Mouse (Mus musculus) CH12.LX (cell line): ENCODE data around the gene Gm9999. TPM values are rescaled to one million over a fixed set of nuclear protein-coding genes. Genes with fewer than 3 reads are reported as not detected.
A peak's percentile ranks its signal among the peaks of the same experiment; 100 is the strongest.

Experiments used
- DNase-seq: peaks from one replicate; pipeline ENCODE4 v3.0.0-alpha.2; 2013; ENCODE audit errors: extremely low read depth
- H3K27ac ChIP-seq: 2 replicates; pipeline ENCODE4 v1.5.1; 2012; ENCODE audit warnings: low read depth, mild to moderate bottlenecking, control low read depth, moderate library complexity; ENCODE audit not compliant: insufficient read depth
- H3K27me3 ChIP-seq: replicated peaks from 2 replicates; pipeline ENCODE3; 2012; ENCODE audit warnings: inconsistent platforms
- H3K36me3 ChIP-seq, 2 experiments: replicated peaks in 1 of 2; 2 replicates each; pipeline versions ENCODE3 to v1.6.1; 2012; ENCODE audit warnings: inconsistent platforms in 1 of 2, low read length in 1 of 2, mild to moderate bottlenecking in 1 of 2, mixed read lengths in 1 of 2, moderate library complexity in 1 of 2; ENCODE audit not compliant: control insufficient read depth in 1 of 2, insufficient read depth in 1 of 2
- H3K4me1 ChIP-seq, 2 experiments: 2 replicates each; pipeline ENCODE4 v1.6.1; 2012; ENCODE audit warnings: inconsistent platforms in 1 of 2, moderate library complexity in 1 of 2; ENCODE audit not compliant: insufficient read depth in 2 of 2, control insufficient read depth in 1 of 2
- H3K4me2 ChIP-seq: 2 replicates; pipeline ENCODE4 v1.6.1; 2012; ENCODE audit warnings: low read depth, mild to moderate bottlenecking, control low read depth; ENCODE audit not compliant: poor library complexity, insufficient read depth, severe bottlenecking
- H3K4me3 ChIP-seq, 3 experiments: fragments of 150-350 bp in 1 of 3; sonication (generic) in 1 of 3; replicated peaks in 1 of 3; 2 replicates each; pipeline versions ENCODE3 to v1.5.1; 2011 to 2012; ENCODE audit warnings: low read depth in 2 of 3, low read length in 2 of 3, mild to moderate bottlenecking in 2 of 3, moderate library complexity in 2 of 3, control low read depth in 1 of 3, improper control_type of control experiment in 1 of 3, inconsistent platforms in 1 of 3, mixed read lengths in 1 of 3; ENCODE audit not compliant: poor library complexity in 1 of 3
- H3K79me2 ChIP-seq: replicated peaks from 2 replicates; pipeline ENCODE4 v1.6.1; 2012; ENCODE audit warnings: mild to moderate bottlenecking, moderate library complexity; ENCODE audit not compliant: control insufficient read depth, poor library complexity, insufficient read depth, severe bottlenecking; ENCODE audit errors: extremely low read depth
- H3K9ac ChIP-seq: 2 replicates; pipeline ENCODE4 v1.6.1; 2012; ENCODE audit warnings: low read depth, mild to moderate bottlenecking, control low read depth, moderate library complexity; ENCODE audit not compliant: insufficient read depth
- H3K9me3 ChIP-seq: replicated peaks from 2 replicates; pipeline ENCODE3; 2012; ENCODE audit warnings: low read length, inconsistent platforms, mixed read lengths
- BHLHE40 ChIP-seq: IDR thresholded peaks from 2 replicates; pipeline ENCODE4 v1.6.1; 2011; ENCODE audit warnings: mild to moderate bottlenecking, low read depth, low read length, improper control_type of control experiment
- CHD1 ChIP-seq: IDR thresholded peaks from 2 replicates; pipeline ENCODE4 v1.6.1; 2012; ENCODE audit warnings: low read depth, low read length, improper control_type of control experiment, inconsistent platforms
- CHD2 ChIP-seq: IDR thresholded peaks from 2 replicates; pipeline ENCODE4 v1.6.1; 2011; ENCODE audit warnings: low read length, improper control_type of control experiment
- CTCF ChIP-seq, 2 experiments: IDR thresholded peaks in 1 of 2; conservative IDR thresholded peaks in 1 of 2; 2 replicates each; pipeline ENCODE4 v1.5.1; 2011 to 2012; ENCODE audit warnings: low read depth in 2 of 2, low read length in 2 of 2, improper control_type of control experiment in 1 of 2, inconsistent platforms in 1 of 2, mild to moderate bottlenecking in 1 of 2, moderate library complexity in 1 of 2
- E2F4 ChIP-seq: IDR thresholded peaks from 2 replicates; pipeline ENCODE4 v1.6.1; 2011; ENCODE audit warnings: low read depth, low read length, improper control_type of control experiment; ENCODE audit not compliant: insufficient replicate concordance
- ELF1 ChIP-seq: IDR thresholded peaks from 2 replicates; pipeline ENCODE4 v1.6.1; 2014; ENCODE audit warnings: low read depth, mild to moderate bottlenecking, inconsistent platforms, low read length, improper control_type of control experiment
- EP300 ChIP-seq: IDR thresholded peaks from 2 replicates; pipeline ENCODE4 v1.6.1; 2011; ENCODE audit warnings: low read length, improper control_type of control experiment
- ETS1 ChIP-seq: conservative IDR thresholded peaks from 2 replicates; pipeline ENCODE4 v1.6.1; 2012; ENCODE audit warnings: low read depth, mild to moderate bottlenecking, inconsistent platforms, low read length, improper control_type of control experiment, moderate library complexity
- GABPA ChIP-seq: IDR thresholded peaks from 2 replicates; pipeline ENCODE4 v1.6.1; 2012; ENCODE audit warnings: low read depth, low read length, improper control_type of control experiment, inconsistent platforms; ENCODE audit not compliant: insufficient replicate concordance
- HCFC1 ChIP-seq: IDR thresholded peaks from 2 replicates; pipeline ENCODE4 v1.6.1; 2012; ENCODE audit warnings: low read depth, mild to moderate bottlenecking, inconsistent platforms, low read length, improper control_type of control experiment
- IRF4 ChIP-seq: IDR thresholded peaks from 2 replicates; pipeline ENCODE4 v1.6.1; 2014; ENCODE audit warnings: low read depth, mild to moderate bottlenecking, inconsistent platforms, low read length, improper control_type of control experiment
- JUN ChIP-seq: IDR thresholded peaks from 2 replicates; pipeline ENCODE4 v1.6.1; 2011; ENCODE audit warnings: low read depth, mild to moderate bottlenecking, low read length, improper control_type of control experiment, moderate library complexity; ENCODE audit not compliant: insufficient read depth
- JUND ChIP-seq: conservative IDR thresholded peaks from 2 replicates; pipeline ENCODE4 v1.6.1; 2011; ENCODE audit warnings: low read depth, low read length, improper control_type of control experiment
- KAT2A ChIP-seq: IDR thresholded peaks from 2 replicates; pipeline ENCODE4 v1.6.1; 2012; ENCODE audit warnings: low read length, improper control_type of control experiment, inconsistent platforms; ENCODE audit not compliant: insufficient replicate concordance
- MAFK ChIP-seq: IDR thresholded peaks from 2 replicates; pipeline ENCODE4 v1.6.1; 2011; ENCODE audit warnings: low read length, improper control_type of control experiment; ENCODE audit not compliant: insufficient replicate concordance
- MAX ChIP-seq: IDR thresholded peaks from 2 replicates; pipeline ENCODE4 v1.6.1; 2011; ENCODE audit warnings: low read length, improper control_type of control experiment
- MAZ ChIP-seq: IDR thresholded peaks from 2 replicates; pipeline ENCODE4 v1.6.1; 2012; ENCODE audit warnings: low read depth, mild to moderate bottlenecking, inconsistent platforms, low read length, improper control_type of control experiment, moderate library complexity
- MEF2A ChIP-seq: IDR thresholded peaks from 2 replicates; pipeline ENCODE4 v1.6.1; 2014; ENCODE audit warnings: low read depth, mild to moderate bottlenecking, inconsistent platforms, low read length, improper control_type of control experiment, borderline replicate concordance
- MXI1 ChIP-seq: IDR thresholded peaks from 2 replicates; pipeline ENCODE4 v1.6.1; 2011; ENCODE audit warnings: mild to moderate bottlenecking, low read depth, low read length, improper control_type of control experiment
- MYC ChIP-seq: IDR thresholded peaks from 2 replicates; pipeline ENCODE4 v1.6.1; 2011; ENCODE audit warnings: low read depth, mild to moderate bottlenecking, improper control_type of control experiment, low read length
- NELFE ChIP-seq: IDR thresholded peaks from 2 replicates; pipeline ENCODE4 v1.6.1; 2011; ENCODE audit warnings: low read depth, low read length, improper control_type of control experiment
- NRF1 ChIP-seq: IDR thresholded peaks from 2 replicates; pipeline ENCODE4 v1.6.1; 2014; ENCODE audit warnings: low read depth, mild to moderate bottlenecking, inconsistent platforms, low read length, improper control_type of control experiment, moderate library complexity
- PAX5 ChIP-seq: IDR thresholded peaks from 2 replicates; pipeline ENCODE4 v1.6.1; 2012; ENCODE audit warnings: low read length, inconsistent platforms, mixed read lengths
- POLR2A ChIP-seq: IDR thresholded peaks from 2 replicates; pipeline ENCODE4 v1.6.1; 2011; ENCODE audit warnings: low read depth, mild to moderate bottlenecking, improper control_type of control experiment, low read length
- POLR2AphosphoS2 ChIP-seq: IDR thresholded peaks from 2 replicates; pipeline ENCODE4 v1.6.1; 2011; ENCODE audit warnings: low read depth, low read length, improper control_type of control experiment
- RAD21 ChIP-seq: IDR thresholded peaks from 2 replicates; pipeline ENCODE4 v1.6.1; 2011; ENCODE audit warnings: low read depth, mild to moderate bottlenecking, low read length, improper control_type of control experiment, moderate library complexity
- RCOR1 ChIP-seq: conservative IDR thresholded peaks from 2 replicates; pipeline ENCODE4 v1.6.1; 2012; ENCODE audit warnings: low read depth, mild to moderate bottlenecking, inconsistent platforms, low read length, improper control_type of control experiment
- SIN3A ChIP-seq: IDR thresholded peaks from 2 replicates; pipeline ENCODE4 v1.6.1; 2012; ENCODE audit warnings: low read length, improper control_type of control experiment, inconsistent platforms
- SMC3 ChIP-seq: IDR thresholded peaks from 2 replicates; pipeline ENCODE4 v1.6.1; 2011; ENCODE audit warnings: low read depth, low read length, improper control_type of control experiment
- TBP ChIP-seq: conservative IDR thresholded peaks from 2 replicates; pipeline ENCODE4 v1.6.1; 2011; ENCODE audit warnings: low read depth, low read length, improper control_type of control experiment
- TCF12 ChIP-seq: IDR thresholded peaks from 2 replicates; pipeline ENCODE4 v1.6.1; 2014; ENCODE audit warnings: low read depth, mild to moderate bottlenecking, inconsistent platforms, low read length, improper control_type of control experiment
- UBTF ChIP-seq: IDR thresholded peaks from 2 replicates; pipeline ENCODE4 v1.6.1; 2012; ENCODE audit warnings: low read depth, mild to moderate bottlenecking, inconsistent platforms, low read length, improper control_type of control experiment, moderate library complexity
- USF1 ChIP-seq: IDR thresholded peaks from 2 replicates; pipeline ENCODE4 v1.6.1; 2014; ENCODE audit warnings: low read depth, mild to moderate bottlenecking, inconsistent platforms, low read length, improper control_type of control experiment
- USF2 ChIP-seq: conservative IDR thresholded peaks from 2 replicates; pipeline ENCODE4 v1.6.1; 2011; ENCODE audit warnings: low read depth, low read length, improper control_type of control experiment
- ZC3H11A ChIP-seq: IDR thresholded peaks from 2 replicates; pipeline ENCODE4 v1.6.1; 2012; ENCODE audit warnings: low read depth, mild to moderate bottlenecking, inconsistent platforms, low read length, improper control_type of control experiment
- ZKSCAN1 ChIP-seq: IDR thresholded peaks from 2 replicates; pipeline ENCODE4 v1.6.1; 2012; ENCODE audit warnings: low read depth, inconsistent platforms, low read length, improper control_type of control experiment, borderline replicate concordance
- ZMIZ1 ChIP-seq: IDR thresholded peaks from 2 replicates; pipeline ENCODE4 v1.6.1; 2012; ENCODE audit warnings: low read depth, mild to moderate bottlenecking, inconsistent platforms, low read length, improper control_type of control experiment
- ZNF384 ChIP-seq: IDR thresholded peaks from 2 replicates; pipeline ENCODE4 v1.6.1; 2012; ENCODE audit warnings: low read depth, low read length, improper control_type of control experiment, inconsistent platforms
- dilution Hi-C: fragments of 300-500 bp; cut with MboI; formaldehyde crosslinking; loops from 2 replicates; pipeline ENCODE4 v1.14.3; 2020; ENCODE audit warnings: low sequenced_read_pairs; ENCODE audit not compliant: extremely low pct_unique_long_range_greater_than_20kb, extremely low pct_ligation_motif_present
- in situ Hi-C: fragments of 300-500 bp; cut with MboI; formaldehyde crosslinking; loops from 3 replicates; pipeline ENCODE4 v1.14.3; 2019; ENCODE audit warnings: low sequenced_read_pairs, low pct_ligation_motif_present, low pct_unique_long_range_greater_than_20kb, mixed read lengths
- polyA plus RNA-seq: library from polyadenylated mRNA; unstranded; fragments of >175 nt; gene quantifications from 2 replicates; pipeline ENCODE4 v1.2.1, GENCODE M21; 2012; ENCODE audit warnings: low read depth; ENCODE audit not compliant: insufficient read length
- total RNA-seq, 2 experiments: library from RNA; depleted of rRNA; stranded (reverse); fragments of 300-350 nt in 1 of 2; fragments of >200 nt in 1 of 2; gene quantifications; 2 replicates each; pipeline ENCODE4 v1.2.3; 2012 to 2014

The Gm9999 gene
- total and polyA plus RNA-seq, 3 experiments: not detected

- Histone ChIP-seq H3K4me3 (peak overlapping the region in 1 of 3 experiments; percentile 33), H3K27ac (peak overlapping the region; percentile 83), H3K9ac (no peak overlapping the region), H3K4me1 (peaks cover 2 to 42% of the 10 kb centered on the region in 2 experiments; a peak in 2 of 4 replicates), H3K36me3 (no peaks in the 10 kb centered on the region), H3K4me2 (peak overlapping the region; percentile 24), H3K79me2 (no peaks in the 10 kb centered on the region), H3K9me3 (no peaks in the 10 kb centered on the region), H3K27me3 (no peaks in the 10 kb centered on the region)
- in situ Hi-C loops (loop anchor here (5.0 kb wide), 2 partner anchors 55 to 125 kb away; no protein-coding TSS in a partner anchor), dilution Hi-C loops (no loop called here)
- no peak for TF ChIP-seq KAT2A
- no peak for TF ChIP-seq HCFC1
- peak; percentile 97 for TF ChIP-seq EP300
- TF ChIP-seq E2F4: no peak
- TF ChIP-seq CHD2: peak; percentile 86
- TF ChIP-seq BHLHE40: peak; percentile 96
- TF ChIP-seq RCOR1: peak; percentile 95
- TF ChIP-seq JUND: peak; percentile 96
- no peak for TF ChIP-seq POLR2AphosphoS2
- no peak for TF ChIP-seq GABPA
- no peak for TF ChIP-seq USF2
- TF ChIP-seq SMC3: 0 out of 2 replicates have a peak, but pooled peaks have one; percentile 5
- no peak for TF ChIP-seq NELFE
- TF ChIP-seq ZNF384: no peak; the same call in 1 of the 2 replicates
- TF ChIP-seq JUN: peak; percentile 94
- no peak for TF ChIP-seq ZKSCAN1
- peak; percentile 84 for TF ChIP-seq MAFK
- peak; percentile 100 for TF ChIP-seq IRF4
- TF ChIP-seq ELF1: no peak
- TF ChIP-seq CTCF (conservative IDR thresholded peaks at IDR 0.05 in 1 of 2, IDR thresholded peaks at IDR 0.05 in 1 of 2; ENCODE audit: low read depth in 2 of 2, low read length in 2 of 2): no peak
- peak; percentile 89 for TF ChIP-seq SIN3A
- TF ChIP-seq USF1: no peak
- TF ChIP-seq UBTF: no peak; the same call in 1 of the 2 replicates
- no peak for TF ChIP-seq RAD21
- TF ChIP-seq TBP: peak; percentile 62; the same call in 1 of the 2 replicates
- no peak for TF ChIP-seq PAX5
- TF ChIP-seq NRF1: no peak
- TF ChIP-seq ZMIZ1: no peak
- no peak; the same call in 1 of the 2 replicates for TF ChIP-seq MAZ
- peak; percentile 98 for TF ChIP-seq ETS1
- TF ChIP-seq MXI1: no peak; the same call in 1 of the 2 replicates
- TF ChIP-seq TCF12: peak; percentile 94
- TF ChIP-seq POLR2A: peak; percentile 27; the same call in 1 of the 2 replicates
- peak; percentile 3; the same call in 1 of the 2 replicates for TF ChIP-seq MAX
- peak; percentile 59; the same call in 1 of the 2 replicates for TF ChIP-seq MYC
- TF ChIP-seq CHD1: no peak
- TF ChIP-seq MEF2A: peak; percentile 98
- TF ChIP-seq ZC3H11A: no peak
- peak; percentile 99 for DNase-seq
Observed at GRCm38 (mm10) chr7:47022482-47022881, 39.1 kb downstream of the Gm9999 start.
